20 mouse cellular contexts compared by ENCODE assay signal in the genomic region with DNA sequence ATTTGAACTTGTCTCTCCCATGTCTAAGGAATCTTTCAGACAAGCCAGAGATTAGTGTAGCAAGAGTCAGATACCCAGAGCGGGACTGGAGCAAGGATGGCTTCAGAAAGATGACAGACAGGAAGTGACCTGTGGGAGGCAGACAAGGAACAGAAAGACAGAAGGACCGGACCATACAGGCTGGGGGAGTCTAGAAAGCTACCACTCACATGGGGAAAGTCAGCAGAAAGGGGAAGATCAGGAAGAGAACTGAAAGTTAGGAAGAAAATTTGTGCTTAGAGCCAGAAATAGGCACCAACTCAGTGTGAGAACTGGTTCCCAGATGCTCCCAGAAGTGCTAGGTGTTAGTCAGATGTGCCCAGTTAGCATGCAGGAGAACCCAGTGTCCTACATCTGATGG.
DNase-seq lines count a peak whose midpoint lies in the region; ATAC-seq and TF ChIP-seq lines count a peak whose summit lies in the region.
"Had no signal": no experiment of that assay in that cellular context is flagged by ENCODE, and none has a peak within 500 bp of the region (broad histone marks: within the 10 kb centered on the region; RNA-seq: fewer than 3 reads in every experiment).

No protein-coding gene starts in this region.

- H3K4me3 ChIP-seq in heart, embryonic 13.5 days: no peak overlapping the region
- H3K4me3 ChIP-seq in lung, embryonic 14.5 days (ENCODE audit: low read depth, low read length): no peak overlapping the region
- no peak overlapping the region for H3K4me3 ChIP-seq in limb, embryonic 14.5 days (replicated peaks; ENCODE audit: low read length)
- no peak overlapping the region for H3K4me3 ChIP-seq in liver, embryonic 11.5 days (ENCODE audit: low read depth, low read length)
- H3K4me3 ChIP-seq: embryonic facial prominence, embryonic 13.5 days; liver, embryonic 15.5 days; midbrain, embryonic 12.5 days had no signal

- H3K4me1 ChIP-seq in heart, embryonic 13.5 days: peaks cover 95% of the 10 kb centered on the region
- peaks cover 27% of the 10 kb centered on the region for H3K4me1 ChIP-seq in lung, embryonic 14.5 days (ENCODE audit: insufficient read depth)
- peaks cover 45% of the 10 kb centered on the region for H3K4me1 ChIP-seq in limb, embryonic 14.5 days (ENCODE audit: control insufficient read depth, insufficient read depth, low read length)
- H3K4me1 ChIP-seq in liver, embryonic 11.5 days (replicated peaks; ENCODE audit: control insufficient read depth, insufficient read depth, low read length): 0 out of 2 replicates have a peak, but pooled peaks cover 3% of the 10 kb centered on the region
- H3K4me1 ChIP-seq: midbrain, embryonic 12.5 days had no signal

- H3K9ac ChIP-seq in heart, embryonic 13.5 days: peak overlapping the region; percentile 75
- no peak overlapping the region for H3K9ac ChIP-seq in lung, embryonic 14.5 days
- no peak overlapping the region for H3K9ac ChIP-seq in limb, embryonic 14.5 days (ENCODE audit: low read depth, low read length, severe bottlenecking)
- H3K9ac ChIP-seq in liver, embryonic 11.5 days (ENCODE audit: low read depth, low read length): no peak overlapping the region
- H3K9ac ChIP-seq: embryonic facial prominence, embryonic 13.5 days; liver, embryonic 15.5 days; midbrain, embryonic 12.5 days had no signal

- H3K9me3 ChIP-seq in heart, embryonic 13.5 days: no peaks in the 10 kb centered on the region
- H3K9me3 ChIP-seq in lung, embryonic 14.5 days (ENCODE audit: low read depth, low read length): no peaks in the 10 kb centered on the region
- no peaks in the 10 kb centered on the region for H3K9me3 ChIP-seq in limb, embryonic 14.5 days (ENCODE audit: control insufficient read depth, low read length)
- no peaks in the 10 kb centered on the region for H3K9me3 ChIP-seq in liver, embryonic 11.5 days (ENCODE audit: control insufficient read depth, low read length)
- H3K9me3 ChIP-seq: embryonic facial prominence, embryonic 13.5 days; liver, embryonic 15.5 days; midbrain, embryonic 12.5 days had no signal

- TF ChIP-seq CTCF in lung, embryonic 14.5 days (IDR thresholded peaks at IDR 0.05; ENCODE audit: low read depth): no peak

- no peaks in the 10 kb centered on the region for H3K27me3 ChIP-seq in heart, embryonic 13.5 days (replicated peaks)
- no peaks in the 10 kb centered on the region for H3K27me3 ChIP-seq in lung, embryonic 14.5 days (ENCODE audit: insufficient read depth, low read length)
- no peaks in the 10 kb centered on the region for H3K27me3 ChIP-seq in limb, embryonic 14.5 days (ENCODE audit: control insufficient read depth, insufficient read depth, low read length)
- 0 out of 2 replicates have a peak, but pooled peaks cover 3% of the 10 kb centered on the region for H3K27me3 ChIP-seq in liver, embryonic 11.5 days (replicated peaks; ENCODE audit: control insufficient read depth, insufficient read depth, low read length)
- H3K27me3 ChIP-seq: embryonic facial prominence, embryonic 13.5 days; liver, embryonic 15.5 days; midbrain, embryonic 12.5 days had no signal

- 45% methylated on average over 2 of the region's 2 CpGs for WGBS in heart, embryonic 13.5 days
- WGBS in lung, embryonic 14.5 days: 71% methylated on average over 2 of the region's 2 CpGs
- 81% methylated on average over 2 of the region's 2 CpGs for WGBS in limb, embryonic 14.5 days
- 51% methylated on average over 2 of the region's 2 CpGs for WGBS in liver, embryonic 11.5 days

- intact Hi-C loops in heart, postnatal 10 days (cut with DNase I): no loop called here

- peak overlapping the region; percentile 97 for H3K27ac ChIP-seq in heart, embryonic 13.5 days (replicated peaks)
- H3K27ac ChIP-seq in lung, embryonic 14.5 days (ENCODE audit: low read depth): peak overlapping the region; percentile 80; the same call in 1 of the 2 replicates
- H3K27ac ChIP-seq in limb, embryonic 14.5 days (replicated peaks; ENCODE audit: low read depth, low read length): 0 out of 2 replicates have a peak overlapping the region, but pooled peaks have one; percentile 55
- no peak overlapping the region for H3K27ac ChIP-seq in liver, embryonic 11.5 days (ENCODE audit: low read depth, low read length)
- H3K27ac ChIP-seq: embryonic facial prominence, embryonic 13.5 days; hindbrain, postnatal 0 days; liver, embryonic 15.5 days; midbrain, embryonic 12.5 days had no signal

- no peak for ATAC-seq in heart, embryonic 13.5 days (ENCODE audit: extremely low read depth, insufficient number of reproducible peaks, low FRiP score, low TSS enrichment)
- no peak for ATAC-seq in lung, embryonic 14.5 days (ENCODE audit: insufficient read depth)
- ATAC-seq in limb, embryonic 14.5 days (ENCODE audit: low FRiP score, low read depth): no peak
- no peak for ATAC-seq in liver, embryonic 11.5 days (replicated peaks; ENCODE audit: low FRiP score)
- ATAC-seq: hindbrain, postnatal 0 days had no signal

- H3K36me3 ChIP-seq in heart, embryonic 13.5 days: peaks cover 7% of the 10 kb centered on the region
- no peaks in the 10 kb centered on the region for H3K36me3 ChIP-seq in lung, embryonic 14.5 days (ENCODE audit: insufficient read depth)
- peaks cover 5% of the 10 kb centered on the region; the same call in 1 of the 2 replicates for H3K36me3 ChIP-seq in limb, embryonic 14.5 days (ENCODE audit: control insufficient read depth, insufficient read depth, low read length)
- H3K36me3 ChIP-seq in liver, embryonic 11.5 days (ENCODE audit: control insufficient read depth, insufficient read depth, low read length): no peaks in the 10 kb centered on the region
- H3K36me3 ChIP-seq: embryonic facial prominence, embryonic 13.5 days; liver, embryonic 15.5 days; midbrain, embryonic 12.5 days had no signal

- no peak overlapping the region for H3K4me2 ChIP-seq in heart, embryonic 13.5 days
- H3K4me2 ChIP-seq in lung, embryonic 14.5 days: no peak overlapping the region
- H3K4me2 ChIP-seq in limb, embryonic 14.5 days (replicated peaks; ENCODE audit: low read depth, low read length, severe bottlenecking): no peak overlapping the region
- no peak overlapping the region for H3K4me2 ChIP-seq in liver, embryonic 11.5 days
- H3K4me2 ChIP-seq: embryonic facial prominence, embryonic 13.5 days; liver, embryonic 15.5 days; midbrain, embryonic 12.5 days had no signal

- no peak for TF ChIP-seq POLR2A in limb, embryonic 14.5 days (IDR thresholded peaks at IDR 0.05; ENCODE audit: borderline replicate concordance, extremely low read depth, insufficient read depth, insufficient read length)

- DNase-seq in heart, postnatal 10 days: no peak
- no peak for DNase-seq in lung, embryonic 14.5 days
- no peak for DNase-seq in lung, postnatal 25 days (ENCODE audit: low spot score)
- DNase-seq in limb, embryonic 14.5 days (ENCODE audit: low spot score): no peak
- DNase-seq in embryo, embryonic 10 days (ENCODE audit: low spot score): no peak
- no peak for DNase-seq in liver, embryonic 11.5 days (ENCODE audit: low spot score)
- DNase-seq: adrenal gland, adult 8-10 months; B cell, adult 2 months; cerebellum, adult 11 months; cerebellum, postnatal 36 days; gastrocnemius, postnatal 10 days; kidney, adult 2 months; lung, postnatal 36 days; right cerebral cortex, postnatal 25 days; thymus, postnatal 4 days had no signal
